Mouse (Mus musculus) bone marrow macrophage, adult 2 months (primary cell): ENCODE results near the gene Cd248. TPM values are rescaled to one million over a fixed set of nuclear protein-coding genes. Genes with fewer than 3 reads are reported as not detected.

Source experiments
- H3K27ac ChIP-seq: 2 replicates; pipeline ENCODE4 v1.5.1; 2012; ENCODE audit warnings: low read depth, low read length; ENCODE audit not compliant: insufficient read depth
- H3K4me1 ChIP-seq: 2 replicates; pipeline ENCODE4 v1.6.1; 2012; ENCODE audit warnings: low read length; ENCODE audit not compliant: control insufficient read depth, insufficient read depth
- H3K4me3 ChIP-seq: 2 replicates; pipeline ENCODE4 v1.5.1; 2012; ENCODE audit warnings: mild to moderate bottlenecking, low read length, moderate library complexity; ENCODE audit not compliant: insufficient read depth
- CTCF ChIP-seq: IDR thresholded peaks from 2 replicates; pipeline ENCODE4 v1.5.1; 2012; ENCODE audit warnings: low read depth, mild to moderate bottlenecking, low read length, moderate library complexity
- POLR2A ChIP-seq: IDR thresholded peaks from 2 replicates; pipeline ENCODE4 v1.6.1; 2012; ENCODE audit warnings: mild to moderate bottlenecking, low read depth, low read length, borderline replicate concordance
- polyA plus RNA-seq: library from polyadenylated mRNA; stranded (reverse); fragments of >200 nt; gene quantifications from 2 replicates; pipeline ENCODE4 v1.2.4, GENCODE M21; 2012; ENCODE audit not compliant: missing spikeins, insufficient read depth, insufficient read length

Gene Cd248
- polyA plus RNA-seq, 1 experiment, result 0.35 TPM

- Histone ChIP-seq H3K27ac (no peak overlapping the region), H3K4me3 (no peak overlapping the region), H3K4me1 (peaks cover 21% of the 10 kb centered on the region)
- TF ChIP-seq POLR2A (no peak), CTCF (no peak)
These were observed 16.4 kb upstream of the Cd248 start for GRCm38 (mm10) chr19:5051515-5051914.

GRCm38 (mm10) chr19:5052166-5052822 is 15.6 kb upstream of the Cd248 start:
- H3K4me1 ChIP-seq, result peaks cover 21% of the 10 kb centered on the region

GRCm38 (mm10) chr19:5052853-5053252 is 15.0 kb upstream of the Cd248 start:
- TF ChIP-seq POLR2A, result no peak
- no peak for TF ChIP-seq CTCF
- peaks cover 21% of the 10 kb centered on the region for H3K4me1 ChIP-seq
- no peak overlapping the region for H3K4me3 ChIP-seq
- H3K27ac ChIP-seq, result no peak overlapping the region

More at GRCm38 (mm10) chr19:5052166-5052822, 15.6 kb upstream of the Cd248 start:
- TF ChIP-seq CTCF, result no peak
- TF ChIP-seq POLR2A, result no peak
- no peak overlapping the region for H3K27ac ChIP-seq
- no peak overlapping the region for H3K4me3 ChIP-seq

GRCm38 (mm10) chr19:5053909-5054308 is 14.0 kb upstream of the Cd248 start:
- Histone ChIP-seq H3K4me3 (no peak overlapping the region), H3K27ac (no peak overlapping the region), H3K4me1 (peaks cover 19% of the 10 kb centered on the region)
- TF ChIP-seq POLR2A (no peak), CTCF (peak; percentile 53)

- TF ChIP-seq POLR2A (no peak), CTCF (peak; percentile 83)
- H3K4me3 ChIP-seq, result no peak overlapping the region
- H3K4me1 ChIP-seq, result no peaks in the 10 kb centered on the region
- no peak overlapping the region for H3K27ac ChIP-seq
These were observed 11.6 kb upstream of the Cd248 start for GRCm38 (mm10) chr19:5056251-5056650.

- no peak overlapping the region for H3K27ac ChIP-seq
- H3K4me1 ChIP-seq, result no peaks in the 10 kb centered on the region
- no peak overlapping the region for H3K4me3 ChIP-seq
- no peak for TF ChIP-seq POLR2A
These were observed 9.8 kb upstream of the Cd248 start for GRCm38 (mm10) chr19:5057876-5058775.

GRCm38 (mm10) chr19:5058801-5059771 is 8.8 kb upstream of the Cd248 start:
- Histone ChIP-seq H3K27ac (no peak overlapping the region), H3K4me1 (no peaks in the 10 kb centered on the region), H3K4me3 (no peak overlapping the region)
- TF ChIP-seq POLR2A, result no peak
- no peak for TF ChIP-seq CTCF

GRCm38 (mm10) chr19:5060365-5061330 is 7.2 kb upstream of the Cd248 start:
- no peak for TF ChIP-seq POLR2A
- TF ChIP-seq CTCF, result no peak
- H3K4me3 ChIP-seq, result no peak overlapping the region
- H3K4me1 ChIP-seq, result no peaks in the 10 kb centered on the region
- H3K27ac ChIP-seq, result no peak overlapping the region

GRCm38 (mm10) chr19:5062041-5062440 is 5.8 kb upstream of the Cd248 start:
- Histone ChIP-seq H3K27ac (no peak overlapping the region), H3K4me1 (no peaks in the 10 kb centered on the region), H3K4me3 (no peak overlapping the region)
- TF ChIP-seq CTCF (no peak), POLR2A (no peak)
